Mouse (Mus musculus): Measurements from ENCODE around the gene Noct. TPM values are rescaled to one million over a fixed set of nuclear protein-coding genes. Genes with fewer than 3 reads are reported as not detected.
A peak's percentile ranks its signal among the peaks of the same experiment; 100 is the strongest.

Noct gene
- total and polyA plus RNA-seq, 3 experiments: 17.8 to 26.7 TPM; not detected in 1

- TF ChIP-seq RAD21 (IDR thresholded peaks at IDR 0.05; ENCODE audit: low read depth, low read length): no peak
- TF ChIP-seq RCOR1 (IDR thresholded peaks at IDR 0.05; ENCODE audit: low read depth, low read length): no peak
- TF ChIP-seq EP300 (IDR thresholded peaks at IDR 0.05; ENCODE audit: low read depth in 1 of 2, low read length in 2 of 2): no peak
- no peak for TF ChIP-seq POLR2A (IDR thresholded peaks at IDR 0.05; ENCODE audit: control insufficient read depth in 1 of 2, insufficient read depth in 1 of 2, low read depth in 1 of 2, low read length in 2 of 2, poor library complexity in 1 of 2)
- no peak for TF ChIP-seq ETS1 (IDR thresholded peaks at IDR 0.05; ENCODE audit: low read depth, low read length)
- no peak for TF ChIP-seq POLR2AphosphoS5 (IDR thresholded peaks at IDR 0.05; ENCODE audit: borderline replicate concordance, low read depth, low read length)
- TF ChIP-seq ZKSCAN1 (IDR thresholded peaks at IDR 0.05; ENCODE audit: low read depth, low read length): no peak
- TF ChIP-seq TCF12 (IDR thresholded peaks at IDR 0.05; ENCODE audit: low read depth, low read length): no peak
- no peak for TF ChIP-seq UBTF (IDR thresholded peaks at IDR 0.05; ENCODE audit: borderline replicate concordance, insufficient read depth, low read depth, low read length)
- TF ChIP-seq ZC3H11A (IDR thresholded peaks at IDR 0.05; ENCODE audit: low read depth, low read length): no peak
- TF ChIP-seq ZNF384 (IDR thresholded peaks at IDR 0.05; ENCODE audit: low read depth, low read length): no peak
- no peak for TF ChIP-seq NRF1 (IDR thresholded peaks at IDR 0.05; ENCODE audit: insufficient read depth, low read depth, low read length, poor library complexity, severe bottlenecking)
- TF ChIP-seq ZMIZ1 (IDR thresholded peaks at IDR 0.05; ENCODE audit: low read depth, low read length): no peak
- no peak for TF ChIP-seq USF2 (IDR thresholded peaks at IDR 0.05; ENCODE audit: borderline replicate concordance in 1 of 2, insufficient read depth in 1 of 2, low read depth in 1 of 2, low read length in 2 of 2)
- DNase-seq (ENCODE audit: low read depth, low spot score): no peak
- H3K4me3 ChIP-seq (ENCODE audit: control insufficient read depth in 1 of 2, insufficient read depth in 1 of 2, low read depth in 2 of 2, low read length in 2 of 2): no peak overlapping the region
- H3K79me2 ChIP-seq (ENCODE audit: control insufficient read depth, insufficient read depth, low read length, poor library complexity): peaks cover 60% of the 10 kb centered on the region
- no peaks in the 10 kb centered on the region for H3K27me3 ChIP-seq (ENCODE audit: control insufficient read depth in 1 of 2, insufficient read depth in 2 of 2, low read length in 2 of 2)
- no peak overlapping the region for H3K27ac ChIP-seq (ENCODE audit: control insufficient read depth, low read depth, low read length)
- peaks cover 8% of the 10 kb centered on the region in 2 experiments for H3K36me3 ChIP-seq (ENCODE audit: control insufficient read depth in 1 of 2, insufficient read depth in 2 of 2, low read length in 2 of 2)
- no peak overlapping the region for H3K9ac ChIP-seq (ENCODE audit: control insufficient read depth, low read depth, low read length, poor library complexity, severe bottlenecking)
- no peaks in the 10 kb centered on the region for H3K9me3 ChIP-seq (replicated peaks; ENCODE audit: insufficient read depth, low read length)
- 0 out of 4 replicates have a peak, but pooled peaks cover 0 to 2% of the 10 kb centered on the region in 2 experiments for H3K4me1 ChIP-seq (ENCODE audit: control insufficient read depth in 1 of 2, insufficient read depth in 2 of 2, low read length in 2 of 2)
Observed at GRCm38 (mm10) chr3:51270069-51270817, 46.0 kb downstream of the Noct start.

GRCm38 (mm10) chr3:51275956-51276398 is 51.7 kb downstream of the Noct start:
- H3K36me3 ChIP-seq (ENCODE audit: control insufficient read depth in 1 of 2, insufficient read depth in 2 of 2, low read length in 2 of 2): peaks cover 0 to 19% of the 10 kb centered on the region in 2 experiments; a peak in 3 of 4 replicates
- no peaks in the 10 kb centered on the region for H3K27me3 ChIP-seq (ENCODE audit: control insufficient read depth in 1 of 2, insufficient read depth in 2 of 2, low read length in 2 of 2)
- peaks cover 57% of the 10 kb centered on the region for H3K79me2 ChIP-seq (ENCODE audit: control insufficient read depth, insufficient read depth, low read length, poor library complexity)
- H3K9me3 ChIP-seq (replicated peaks; ENCODE audit: insufficient read depth, low read length): no peaks in the 10 kb centered on the region
- H3K9ac ChIP-seq (ENCODE audit: control insufficient read depth, low read depth, low read length, poor library complexity, severe bottlenecking): peak overlapping the region; percentile 98
- peak overlapping the region; percentile 72 to 95 for H3K4me3 ChIP-seq (ENCODE audit: control insufficient read depth in 1 of 2, insufficient read depth in 1 of 2, low read depth in 2 of 2, low read length in 2 of 2)
- peak; percentile 99 for DNase-seq (ENCODE audit: low read depth, low spot score)
- peak overlapping the region; percentile 86 for H3K27ac ChIP-seq (ENCODE audit: control insufficient read depth, low read depth, low read length)
- H3K4me1 ChIP-seq (ENCODE audit: control insufficient read depth in 1 of 2, insufficient read depth in 2 of 2, low read length in 2 of 2): peaks cover 2 to 4% of the 10 kb centered on the region in 2 experiments; a peak in 2 of 4 replicates
- peak; percentile 82 for TF ChIP-seq MAZ (IDR thresholded peaks at IDR 0.05; ENCODE audit: low read depth, low read length)
- peak; percentile 55; the same call in 1 of the 2 replicates for TF ChIP-seq NRF1 (IDR thresholded peaks at IDR 0.05; ENCODE audit: insufficient read depth, low read depth, low read length, poor library complexity, severe bottlenecking)
- peak; percentile 95 for TF ChIP-seq MAX (IDR thresholded peaks at IDR 0.05; ENCODE audit: low read length)
- TF ChIP-seq ETS1 (IDR thresholded peaks at IDR 0.05; ENCODE audit: low read depth, low read length): peak; percentile 49; the same call in 1 of the 2 replicates
- TF ChIP-seq HCFC1 (IDR thresholded peaks at IDR 0.05; ENCODE audit: low read depth, low read length): peak; percentile 86
- no peak for TF ChIP-seq RAD21 (IDR thresholded peaks at IDR 0.05; ENCODE audit: low read depth, low read length)
- 0 out of 2 replicates have a peak, but pooled peaks have one; percentile 56 for TF ChIP-seq POLR2AphosphoS2 (IDR thresholded peaks at IDR 0.05; ENCODE audit: low read length)
- no peak for TF ChIP-seq POLR2AphosphoS5 (IDR thresholded peaks at IDR 0.05; ENCODE audit: borderline replicate concordance, low read depth, low read length)
- TF ChIP-seq USF1 (IDR thresholded peaks at IDR 0.05; ENCODE audit: low read depth, low read length): peak; percentile 76
- TF ChIP-seq MYC (IDR thresholded peaks at IDR 0.05; ENCODE audit: low read depth, low read length): peak; percentile 59; the same call in 1 of the 2 replicates
- TF ChIP-seq NELFE (IDR thresholded peaks at IDR 0.05; ENCODE audit: low read depth, low read length): peak; percentile 48; the same call in 1 of the 2 replicates
- TF ChIP-seq MXI1 (IDR thresholded peaks at IDR 0.05; ENCODE audit: low read depth, low read length): peak; percentile 94
- peak in 1 of 2 experiments; percentile 53; a peak in 1 of 4 replicates for TF ChIP-seq POLR2A (IDR thresholded peaks at IDR 0.05; ENCODE audit: control insufficient read depth in 1 of 2, insufficient read depth in 1 of 2, low read depth in 1 of 2, low read length in 2 of 2, poor library complexity in 1 of 2)
- peak; percentile 61; the same call in 1 of the 2 replicates for TF ChIP-seq TBP (IDR thresholded peaks at IDR 0.05; ENCODE audit: low read depth, low read length)
- TF ChIP-seq E2F4 (IDR thresholded peaks at IDR 0.05; ENCODE audit: borderline replicate concordance, low read depth, low read length): peak; percentile 87
- TF ChIP-seq EP300 (IDR thresholded peaks at IDR 0.05; ENCODE audit: low read depth in 1 of 2, low read length in 2 of 2): peak in 1 of 2 experiments; percentile 51; a peak in 2 of 4 replicates
- TF ChIP-seq ELF1 (IDR thresholded peaks at IDR 0.05; ENCODE audit: low read depth, low read length): peak; percentile 100
- no peak for TF ChIP-seq USF2 (IDR thresholded peaks at IDR 0.05; ENCODE audit: borderline replicate concordance in 1 of 2, insufficient read depth in 1 of 2, low read depth in 1 of 2, low read length in 2 of 2)
- 0 out of 2 replicates have a peak, but pooled peaks have one; percentile 66 for TF ChIP-seq CHD1 (IDR thresholded peaks at IDR 0.05; ENCODE audit: low read depth, low read length)
